Mouse (Mus musculus) liver, embryonic 15.5 days (tissue): ENCODE measurements at regions not wholly inside any gene's neighbourhood (a gene's known extent, or its start where the extent isn't known, plus 50 kb on each side); places are given as distances from the start of the nearest gene placed in this dataset.

Experiments
- ATAC-seq: fragments of 200-750 bp; cut with Nextera tagmentation; 2 replicates; pipeline ENCODE4 v1.8.0; 2017; ENCODE audit warnings: moderate number of reproducible peaks, mild to moderate bottlenecking, moderate library complexity; ENCODE audit not compliant: insufficient read depth
- H3K27ac ChIP-seq: fragments of 300-500 bp; sonication (generic); replicated peaks from 2 replicates; pipeline ENCODE4 v1.5.1; 2015; ENCODE audit warnings: mild to moderate bottlenecking, inconsistent platforms
- H3K27me3 ChIP-seq: fragments of 300-500 bp; sonication (generic); 2 replicates; pipeline ENCODE4 v1.6.1; 2015; ENCODE audit warnings: mild to moderate bottlenecking, inconsistent platforms
- H3K36me3 ChIP-seq: fragments of 300-500 bp; sonication (generic); replicated peaks from 2 replicates; pipeline ENCODE4 v1.6.1; 2015; ENCODE audit warnings: moderate library complexity, mild to moderate bottlenecking, inconsistent platforms
- H3K4me1 ChIP-seq: fragments of 300-500 bp; sonication (generic); replicated peaks from 2 replicates; pipeline ENCODE4 v1.6.1; 2015; ENCODE audit warnings: inconsistent platforms
- H3K4me2 ChIP-seq: fragments of 300-500 bp; sonication (generic); 2 replicates; pipeline ENCODE4 v1.6.1; 2015; ENCODE audit warnings: moderate library complexity, mild to moderate bottlenecking, inconsistent platforms
- H3K4me3 ChIP-seq: fragments of 300-500 bp; sonication (generic); replicated peaks from 2 replicates; pipeline ENCODE4 v1.5.1; 2015; ENCODE audit warnings: mild to moderate bottlenecking, inconsistent platforms
- H3K9ac ChIP-seq: fragments of 300-500 bp; sonication (generic); 2 replicates; pipeline ENCODE4 v1.6.1; 2015; ENCODE audit warnings: moderate library complexity, mild to moderate bottlenecking, inconsistent platforms
- H3K9me3 ChIP-seq: fragments of 300-500 bp; sonication (generic); replicated peaks from 2 replicates; pipeline ENCODE4 v1.6.1; 2016; ENCODE audit warnings: inconsistent platforms
- WGBS: fragments of 180-500 bp; shearing (Covaris S2); methylation state at CpG from one replicate; pipeline ENCODE4 v1.1.7; 2015; ENCODE audit warnings: mixed read lengths; ENCODE audit not compliant: insufficient replicate concordance; 5-methylcytosine and 5-hydroxymethylcytosine counted together

DNA sequence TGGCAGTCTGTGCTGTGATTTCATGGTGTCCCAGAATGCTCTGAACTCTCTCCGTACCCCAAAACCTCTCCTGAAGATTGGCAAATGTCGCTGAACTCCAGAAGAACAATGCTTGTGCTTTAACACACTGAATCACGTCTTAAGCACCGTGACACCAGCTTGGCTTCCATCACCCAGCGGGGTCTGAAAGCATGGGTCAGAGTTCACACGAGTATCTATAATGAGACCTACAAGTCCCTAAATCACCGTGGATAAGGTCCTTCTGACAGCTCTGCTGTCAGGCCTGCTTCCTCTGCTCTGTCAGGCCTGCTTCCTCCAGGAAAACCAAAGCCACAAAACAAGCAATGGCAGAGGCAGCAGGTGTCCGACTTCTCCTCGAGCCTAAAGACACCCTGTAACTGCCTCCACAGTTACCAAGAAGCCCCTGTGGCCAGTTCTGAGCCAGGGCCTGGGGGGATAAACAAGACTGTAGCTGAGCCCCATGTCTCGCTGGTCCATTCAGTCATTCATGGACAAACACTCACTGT, 229.1 kb upstream of the A430005L14Rik start:
- Histone ChIP-seq H3K36me3 (no peaks in the 10 kb centered on the region), H3K4me3 (no peak overlapping the region), H3K4me2 (no peak overlapping the region), H3K9ac (no peak overlapping the region), H3K27ac (no peak overlapping the region), H3K4me1 (no peaks in the 10 kb centered on the region), H3K27me3 (no peaks in the 10 kb centered on the region), H3K9me3 (no peaks in the 10 kb centered on the region)
- WGBS = 17% methylated on average over 10 of the region's 10 CpGs
- no peak for ATAC-seq

DNA sequence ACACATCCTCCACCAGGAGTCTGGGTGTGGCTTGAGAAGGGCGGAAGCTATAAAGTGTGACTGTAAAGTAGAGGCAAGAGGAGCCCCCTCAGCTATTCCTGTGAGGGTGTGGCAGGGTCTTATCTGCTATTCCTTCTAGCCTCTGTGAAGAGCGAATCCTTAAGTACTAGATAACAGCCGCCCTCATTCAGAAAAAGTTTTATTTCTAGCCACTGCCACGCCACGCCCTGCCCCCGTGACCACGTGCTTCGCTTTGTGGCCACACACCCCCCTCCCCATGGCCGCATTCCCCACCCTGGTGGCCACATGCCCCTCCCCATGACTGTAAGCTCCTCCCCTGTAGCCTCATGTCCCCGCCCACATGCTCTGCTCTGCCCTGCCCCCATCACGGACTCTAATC, 218.9 kb upstream of the A430005L14Rik start:
- no peaks in the 10 kb centered on the region for H3K9me3 ChIP-seq
- H3K27me3 ChIP-seq = no peaks in the 10 kb centered on the region
- H3K36me3 ChIP-seq = no peaks in the 10 kb centered on the region
- WGBS = 58% methylated on average over 11 of the region's 11 CpGs
- H3K27ac ChIP-seq = no peak overlapping the region
- H3K9ac ChIP-seq = no peak overlapping the region
- no peaks in the 10 kb centered on the region for H3K4me1 ChIP-seq
- no peak for ATAC-seq
- H3K4me2 ChIP-seq = no peak overlapping the region
- no peak overlapping the region for H3K4me3 ChIP-seq

DNA sequence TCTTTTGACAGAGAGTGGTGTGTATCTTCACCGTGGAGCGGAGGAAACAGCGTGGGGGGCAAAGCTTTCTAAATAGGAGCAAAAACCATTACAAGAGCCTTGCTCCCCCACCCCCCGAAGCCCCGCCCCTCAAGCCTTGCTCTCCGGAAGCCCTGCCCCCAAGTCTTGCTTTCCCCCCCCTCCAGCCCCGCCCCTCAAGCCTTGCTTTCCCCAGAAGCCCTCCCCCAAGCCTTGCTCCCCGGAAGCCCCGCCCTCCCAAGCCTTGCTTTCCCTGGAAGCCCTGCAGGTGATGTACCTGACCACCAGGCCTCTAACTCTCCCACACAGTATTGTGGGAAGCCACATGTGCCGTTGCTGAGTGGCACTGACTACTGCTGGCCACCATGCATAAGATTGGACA, 214.8 kb upstream of the A430005L14Rik start:
- Histone ChIP-seq H3K9me3 (no peaks in the 10 kb centered on the region), H3K27me3 (no peaks in the 10 kb centered on the region), H3K36me3 (no peaks in the 10 kb centered on the region), H3K9ac (no peak overlapping the region), H3K4me1 (no peaks in the 10 kb centered on the region), H3K27ac (no peak overlapping the region), H3K4me2 (no peak overlapping the region), H3K4me3 (no peak overlapping the region)
- no peak for ATAC-seq
- 74% methylated on average over 9 of the region's 10 CpGs for WGBS

DNA sequence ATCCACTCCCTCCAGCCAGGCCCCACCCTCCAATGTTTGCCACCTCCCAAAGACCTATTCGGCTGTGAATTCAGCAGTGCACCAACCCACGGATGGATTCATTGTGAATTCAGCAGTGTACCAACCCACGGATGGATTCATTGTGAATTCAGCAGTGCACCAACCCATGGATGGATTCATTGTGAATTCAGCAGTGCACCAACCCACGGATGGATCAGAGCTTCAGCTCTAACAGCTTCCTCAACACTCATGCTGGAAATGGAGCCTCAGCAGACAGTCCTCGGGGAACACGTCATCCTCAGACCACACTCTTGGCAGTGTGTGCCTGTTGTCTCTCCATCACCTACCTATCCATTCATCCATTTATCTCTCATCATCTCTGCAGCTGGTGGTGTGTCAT, 204.2 kb upstream of the A430005L14Rik start:
- no peaks in the 10 kb centered on the region for H3K27me3 ChIP-seq
- 64% methylated on average over 6 of the region's 6 CpGs for WGBS

DNA sequence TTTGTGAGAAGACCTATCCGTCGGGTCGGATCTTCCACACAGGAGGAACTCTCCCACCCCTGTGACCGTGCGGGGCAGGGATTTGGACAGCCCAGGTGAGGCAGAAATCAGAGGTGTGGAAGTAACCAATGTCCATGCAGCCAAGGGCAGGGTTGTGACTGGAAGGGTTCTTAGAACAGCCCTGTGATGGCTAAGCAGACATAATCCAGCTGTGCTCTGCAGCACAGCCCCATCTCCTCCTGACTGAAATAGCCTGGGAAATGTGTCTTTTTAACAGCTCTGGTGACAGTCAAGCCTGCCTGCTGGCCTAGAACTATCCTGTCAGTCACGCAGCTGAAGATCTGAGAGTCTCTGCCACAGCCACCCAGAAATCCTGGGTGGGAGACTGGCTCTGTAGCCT, 198.7 kb upstream of the A430005L14Rik start:
- peaks cover 6% of the 10 kb centered on the region; the same call in 1 of the 2 replicates for H3K9me3 ChIP-seq
- H3K27ac ChIP-seq = no peak overlapping the region
- no peaks in the 10 kb centered on the region for H3K4me1 ChIP-seq
- H3K9ac ChIP-seq = no peak overlapping the region
- H3K4me2 ChIP-seq = no peak overlapping the region
- H3K4me3 ChIP-seq = no peak overlapping the region
- ATAC-seq = no peak
- H3K36me3 ChIP-seq = no peaks in the 10 kb centered on the region
- 71% methylated on average over 6 of the region's 6 CpGs for WGBS
- no peaks in the 10 kb centered on the region for H3K27me3 ChIP-seq

More for the DNA sequence above, 204.2 kb upstream of the A430005L14Rik start:
- no peak overlapping the region for H3K9ac ChIP-seq
- no peak overlapping the region for H3K27ac ChIP-seq
- 0 out of 2 replicates have a peak, but pooled peaks cover 6% of the 10 kb centered on the region for H3K9me3 ChIP-seq
- no peak overlapping the region for H3K4me3 ChIP-seq
- ATAC-seq = no peak
- no peak overlapping the region for H3K4me2 ChIP-seq
- H3K4me1 ChIP-seq = no peaks in the 10 kb centered on the region
- H3K36me3 ChIP-seq = no peaks in the 10 kb centered on the region

DNA sequence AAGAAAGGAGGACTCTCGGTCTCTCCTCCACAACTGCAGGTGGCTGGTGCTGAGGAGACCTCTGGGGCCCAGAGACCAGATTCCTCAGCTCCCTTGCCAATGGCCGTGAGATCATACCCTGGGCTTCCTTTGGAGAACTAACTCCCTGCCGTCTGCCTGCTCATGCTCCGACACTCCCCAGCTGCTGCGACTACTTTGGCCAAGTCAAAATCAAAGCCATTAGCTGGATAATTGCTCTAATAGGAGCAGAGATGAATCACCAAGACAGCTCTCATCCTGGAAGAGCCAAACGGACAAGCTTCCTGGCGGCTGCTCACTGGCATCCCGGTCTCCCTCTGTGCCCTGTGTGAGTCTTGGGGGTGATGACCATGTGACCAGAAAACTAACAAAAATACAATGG, 198.3 kb upstream of the A430005L14Rik start:
- Histone ChIP-seq H3K9me3 (peaks cover 6% of the 10 kb centered on the region; the same call in 1 of the 2 replicates), H3K4me2 (no peak overlapping the region), H3K4me1 (no peaks in the 10 kb centered on the region), H3K9ac (no peak overlapping the region), H3K4me3 (no peak overlapping the region), H3K36me3 (no peaks in the 10 kb centered on the region), H3K27ac (no peak overlapping the region), H3K27me3 (no peaks in the 10 kb centered on the region)
- 60% methylated on average over 8 of the region's 8 CpGs for WGBS
- ATAC-seq = no peak

DNA sequence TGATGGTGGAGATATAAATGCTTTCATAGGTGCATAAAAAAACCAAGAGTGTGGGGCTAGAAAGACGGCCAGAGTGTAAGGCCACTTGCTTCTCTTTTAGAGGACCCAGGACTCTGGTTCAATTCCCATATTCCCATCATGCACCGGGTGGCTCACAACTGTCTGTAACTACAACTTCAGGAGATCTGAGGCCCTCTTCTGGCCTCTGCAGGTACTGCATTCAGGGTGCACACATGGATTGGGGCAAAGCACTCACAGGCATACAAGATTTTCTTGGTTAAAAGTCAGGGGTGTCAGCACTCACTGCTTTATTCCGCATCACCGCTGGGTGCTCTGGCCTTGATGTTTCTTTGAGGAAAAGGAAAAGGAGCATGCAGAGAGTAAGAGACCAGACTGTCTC, 196.1 kb upstream of the A430005L14Rik start:
- H3K9ac ChIP-seq = no peak overlapping the region
- WGBS = 63% methylated on average over 4 of the region's 4 CpGs
- no peaks in the 10 kb centered on the region; the same call in 1 of the 2 replicates for H3K9me3 ChIP-seq
- no peak overlapping the region for H3K4me3 ChIP-seq
- no peaks in the 10 kb centered on the region for H3K4me1 ChIP-seq
- no peak overlapping the region for H3K4me2 ChIP-seq
- no peaks in the 10 kb centered on the region for H3K27me3 ChIP-seq
- no peaks in the 10 kb centered on the region for H3K36me3 ChIP-seq
- no peak for ATAC-seq
- H3K27ac ChIP-seq = no peak overlapping the region

DNA sequence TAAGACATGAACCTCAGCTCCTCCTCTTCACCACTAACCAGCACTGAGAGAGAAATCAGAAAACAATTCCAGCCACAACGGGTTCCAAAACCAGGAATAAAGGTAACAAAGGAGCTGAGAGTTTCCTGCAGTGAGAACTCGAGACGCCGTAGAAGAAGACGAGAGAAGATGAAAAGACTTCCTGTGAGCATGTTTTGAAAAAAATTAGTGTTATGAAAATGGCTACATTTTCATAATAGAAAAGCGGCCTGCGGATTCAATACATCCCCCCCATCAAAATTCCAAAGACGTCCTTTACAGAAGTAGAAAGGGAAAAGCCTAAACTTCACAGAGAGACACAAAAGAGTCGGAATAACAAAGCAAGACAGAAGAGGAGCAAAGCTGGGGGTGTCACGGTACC, 193.6 kb upstream of the A430005L14Rik start:
- no peaks in the 10 kb centered on the region for H3K36me3 ChIP-seq
- no peaks in the 10 kb centered on the region for H3K4me1 ChIP-seq
- H3K27ac ChIP-seq = no peak overlapping the region
- no peaks in the 10 kb centered on the region; the same call in 1 of the 2 replicates for H3K9me3 ChIP-seq
- WGBS = 67% methylated on average over 10 of the region's 10 CpGs
- H3K4me3 ChIP-seq = no peak overlapping the region
- H3K27me3 ChIP-seq = no peaks in the 10 kb centered on the region
- no peak overlapping the region for H3K9ac ChIP-seq
- no peak for ATAC-seq
- no peak overlapping the region for H3K4me2 ChIP-seq

DNA sequence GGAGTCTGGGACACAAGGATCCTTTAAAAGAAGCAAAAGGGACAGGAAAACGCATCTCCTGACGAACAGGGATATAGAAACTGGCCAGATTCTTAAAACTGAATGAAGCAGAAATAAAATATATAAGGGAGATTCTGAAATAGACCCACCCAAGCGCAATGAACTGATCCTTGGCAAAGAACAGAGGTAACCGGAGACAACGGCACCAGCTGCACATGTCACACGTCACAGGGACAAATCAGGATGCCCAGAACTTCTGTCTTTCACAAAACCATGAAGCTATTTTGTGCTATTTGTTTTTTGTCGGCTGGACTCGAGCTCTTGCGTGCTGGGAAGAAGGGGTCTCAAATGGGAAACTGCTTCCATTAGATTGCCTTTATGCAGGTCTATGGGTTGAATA, 189.3 kb upstream of the A430005L14Rik start:
- ATAC-seq = no peak

DNA sequence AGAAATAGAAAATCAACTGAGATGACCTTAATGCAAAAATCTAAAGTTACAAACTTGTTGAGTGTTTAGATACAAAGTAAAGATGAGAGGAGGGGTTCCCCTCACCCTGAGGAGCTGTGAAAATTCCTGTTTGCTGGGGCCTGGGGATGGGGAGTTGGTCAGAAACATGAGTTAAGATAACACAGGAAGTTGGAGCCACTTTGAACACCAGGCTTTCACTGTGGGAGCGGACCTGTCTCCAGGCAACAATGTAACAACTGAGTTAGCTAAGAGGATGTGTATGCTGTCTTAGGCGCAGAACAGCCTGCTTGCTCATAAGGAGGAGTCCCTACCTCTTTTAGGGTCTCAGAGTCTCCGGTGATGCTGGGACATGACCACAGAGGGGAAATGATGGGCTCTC, 188.7 kb upstream of the A430005L14Rik start:
- WGBS = 26% methylated on average over 3 of the region's 3 CpGs
- ATAC-seq = no peak
- no peaks in the 10 kb centered on the region for H3K4me1 ChIP-seq
- no peaks in the 10 kb centered on the region for H3K27me3 ChIP-seq
- no peaks in the 10 kb centered on the region; the same call in 1 of the 2 replicates for H3K9me3 ChIP-seq
- no peaks in the 10 kb centered on the region for H3K36me3 ChIP-seq
- H3K27ac ChIP-seq = no peak overlapping the region
- H3K4me2 ChIP-seq = no peak overlapping the region
- H3K9ac ChIP-seq = no peak overlapping the region
- H3K4me3 ChIP-seq = no peak overlapping the region

More for the DNA sequence above, 189.3 kb upstream of the A430005L14Rik start:
- no peak overlapping the region for H3K27ac ChIP-seq
- 65% methylated on average over 9 of the region's 9 CpGs for WGBS
- H3K4me2 ChIP-seq = no peak overlapping the region
- no peaks in the 10 kb centered on the region for H3K27me3 ChIP-seq
- H3K4me1 ChIP-seq = no peaks in the 10 kb centered on the region
- H3K9me3 ChIP-seq = no peaks in the 10 kb centered on the region
- no peak overlapping the region for H3K4me3 ChIP-seq
- H3K9ac ChIP-seq = no peak overlapping the region
- no peaks in the 10 kb centered on the region for H3K36me3 ChIP-seq

DNA sequence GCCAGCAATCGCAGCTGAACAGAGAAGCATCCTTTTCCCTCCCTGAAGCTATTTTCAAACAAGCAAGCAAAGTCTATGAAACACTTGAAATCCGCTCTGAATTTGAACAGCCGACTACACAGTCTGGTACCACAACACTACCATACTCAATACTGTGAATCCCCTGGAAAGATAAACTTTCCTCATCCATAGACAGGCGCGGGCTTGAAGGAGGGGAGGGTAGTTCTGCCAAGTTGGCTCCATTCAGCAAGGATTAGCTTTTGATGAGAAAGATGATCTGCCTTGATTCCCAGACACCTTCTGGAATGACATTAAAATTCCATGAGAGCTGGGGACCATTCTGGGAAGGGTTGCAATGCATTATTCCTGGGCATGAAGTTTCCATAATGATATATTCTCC, 186.4 kb upstream of the A430005L14Rik start:
- 67% methylated on average over 5 of the region's 5 CpGs for WGBS
- no peak overlapping the region for H3K9ac ChIP-seq

DNA sequence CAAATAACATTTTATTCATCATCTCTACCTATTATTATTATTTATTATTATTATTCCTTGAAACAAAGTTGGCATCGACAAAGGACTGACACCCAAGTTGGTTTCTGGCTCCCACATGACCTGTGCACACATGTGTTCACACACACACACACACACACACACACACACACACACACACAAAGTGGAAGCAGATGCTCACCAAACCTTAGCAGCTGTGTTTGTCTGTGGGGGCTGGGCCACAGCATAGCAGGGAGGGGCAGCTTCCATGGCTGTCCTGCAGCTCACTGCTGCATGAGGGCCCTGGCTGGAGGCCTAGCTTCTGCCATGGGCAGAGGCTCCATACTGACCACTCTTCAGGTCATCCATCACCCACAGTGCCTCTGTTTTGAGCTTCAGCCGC, 176.5 kb upstream of the A430005L14Rik start:
- no peaks in the 10 kb centered on the region for H3K27me3 ChIP-seq
- no peaks in the 10 kb centered on the region for H3K36me3 ChIP-seq
- H3K4me2 ChIP-seq = no peak overlapping the region
- 61% methylated on average over 2 of the region's 2 CpGs for WGBS
- no peak overlapping the region for H3K4me3 ChIP-seq
- no peak overlapping the region for H3K9ac ChIP-seq
- no peak for ATAC-seq
- no peak overlapping the region for H3K27ac ChIP-seq
- 0 out of 2 replicates have a peak, but pooled peaks cover 3% of the 10 kb centered on the region for H3K9me3 ChIP-seq
- H3K4me1 ChIP-seq = no peaks in the 10 kb centered on the region

More for the DNA sequence above, 186.4 kb upstream of the A430005L14Rik start:
- Histone ChIP-seq H3K4me1 (no peaks in the 10 kb centered on the region), H3K36me3 (no peaks in the 10 kb centered on the region), H3K27me3 (no peaks in the 10 kb centered on the region), H3K27ac (no peak overlapping the region), H3K4me3 (no peak overlapping the region), H3K9me3 (no peaks in the 10 kb centered on the region; the same call in 1 of the 2 replicates), H3K4me2 (no peak overlapping the region)
- ATAC-seq = no peak
